Mouse (Mus musculus) adrenal gland, postnatal 25 days (tissue): ENCODE measurements around the gene Hacl1. TPM values are rescaled to one million over a fixed set of nuclear protein-coding genes. Genes with fewer than 3 reads are reported as not detected.

ENCODE experiments used
- DNase-seq: peaks from one replicate; pipeline ENCODE4 v3.0.0; 2021; ENCODE audit warnings: mixed read lengths
- long read RNA-seq: library from polyadenylated mRNA; stranded (forward); transcript quantifications from one replicate; pipeline ENCODE4 v2.0.0, GENCODE M21; 2021
- total RNA-seq: library from RNA; stranded (reverse); gene quantifications from 2 replicates; pipeline ENCODE4 v1.2.3, GENCODE M21; 2021

Gene Hacl1
- total RNA-seq, result 53.2 and 69.0 TPM in 2 replicates
- long read RNA-seq, transcript Hacl1-201 (17 exons, 2,644 nt), result major isoform, 420 of 468 reads
- long read RNA-seq, partial matches to known transcripts, result 25 of 468 reads
- long read RNA-seq, other reads (novel, unspliced or antisense), result 19 of 468 reads

- DNase-seq, result peak; percentile 82
These were observed at the start of gene Hacl1, which contains the start of gene Btd for GRCm38 (mm10) chr14:31640890-31641505. Gene Hacl1, minus strand, starts transcription at chr14:31641286. Gene Btd, plus strand, starts transcription at chr14:31641028.

GRCm38 (mm10) chr14:31686231-31686630 lies 45.1 kb upstream of the Hacl1 start:
- no peak for DNase-seq

GRCm38 (mm10) chr14:31685680-31686079 lies 44.6 kb upstream of the Hacl1 start:
- DNase-seq, result no peak

GRCm38 (mm10) chr14:31684343-31685040 lies 43.4 kb upstream of the Hacl1 start:
- DNase-seq, result no peak

GRCm38 (mm10) chr14:31683610-31684009 lies 42.5 kb upstream of the Hacl1 start:
- DNase-seq, result no peak

- DNase-seq, result no peak
These were observed 41.0 kb upstream of the Hacl1 start for GRCm38 (mm10) chr14:31681931-31682555.

GRCm38 (mm10) chr14:31681291-31681690 lies 40.2 kb upstream of the Hacl1 start:
- DNase-seq, result no peak

- DNase-seq, result no peak
These were observed 39.6 kb upstream of the Hacl1 start for GRCm38 (mm10) chr14:31680656-31681055.

GRCm38 (mm10) chr14:31671635-31672320 lies 30.7 kb upstream of the Hacl1 start:
- DNase-seq, result no peak

GRCm38 (mm10) chr14:31669642-31670490 lies 28.8 kb upstream of the Hacl1 start:
- DNase-seq, result no peak

- DNase-seq, result peak; percentile 83
These were observed 28.1 kb upstream of the Hacl1 start for GRCm38 (mm10) chr14:31669161-31669611.

GRCm38 (mm10) chr14:31668326-31668725 lies 27.2 kb upstream of the Hacl1 start:
- DNase-seq, result no peak

GRCm38 (mm10) chr14:31667741-31668140 lies 26.7 kb upstream of the Hacl1 start:
- no peak for DNase-seq

GRCm38 (mm10) chr14:31666931-31667705 lies 26.0 kb upstream of the Hacl1 start:
- DNase-seq, result no peak

GRCm38 (mm10) chr14:31665566-31665940 lies 24.5 kb upstream of the Hacl1 start:
- DNase-seq, result no peak

GRCm38 (mm10) chr14:31664903-31665565 lies 23.9 kb upstream of the Hacl1 start:
- DNase-seq, result no peak

GRCm38 (mm10) chr14:31664100-31664902 lies 23.2 kb upstream of the Hacl1 start:
- no peak for DNase-seq

- DNase-seq, result no peak
These were observed 22.5 kb upstream of the Hacl1 start for GRCm38 (mm10) chr14:31663376-31664099.
